Mouse (Mus musculus): ENCODE results near the gene Kcnk13.

Gene Kcnk13

GRCm38 (mm10) chr12:100023821-100024365 is 59.6 kb downstream of the Kcnk13 start:
- no peak for DNase-seq

GRCm38 (mm10) chr12:100025675-100026074 is 61.4 kb downstream of the Kcnk13 start:
- no peak for DNase-seq

- DNase-seq, result no peak
Measured at GRCm38 (mm10) chr12:100026715-100027245, 62.5 kb downstream of the Kcnk13 start.

- DNase-seq, result no peak
Measured at GRCm38 (mm10) chr12:100027281-100027680, 63.0 kb downstream of the Kcnk13 start.

- no peak for DNase-seq
Measured at GRCm38 (mm10) chr12:100031681-100032080, 67.4 kb downstream of the Kcnk13 start.

- no peak for DNase-seq
Measured at GRCm38 (mm10) chr12:100032521-100032920, 68.2 kb downstream of the Kcnk13 start.

- DNase-seq, result no peak
Measured at GRCm38 (mm10) chr12:100038741-100039262, 74.5 kb downstream of the Kcnk13 start.

GRCm38 (mm10) chr12:100042116-100042515 is 77.8 kb downstream of the Kcnk13 start:
- DNase-seq, result no peak

- no peak for DNase-seq
Measured at GRCm38 (mm10) chr12:100044704-100045103, 80.4 kb downstream of the Kcnk13 start.

- no peak for DNase-seq
Measured at GRCm38 (mm10) chr12:100050552-100050951, 86.3 kb downstream of the Kcnk13 start.

- no peak for DNase-seq
Measured at GRCm38 (mm10) chr12:100053617-100054016, 89.3 kb downstream of the Kcnk13 start.

- no peak for DNase-seq
Measured at GRCm38 (mm10) chr12:100061071-100061470, 96.8 kb downstream of the Kcnk13 start.

GRCm38 (mm10) chr12:100061826-100062225 is 97.5 kb downstream of the Kcnk13 start:
- DNase-seq, result no peak

GRCm38 (mm10) chr12:100062584-100062983 is 98.3 kb downstream of the Kcnk13 start:
- no peak for DNase-seq

- no peak for DNase-seq
Measured at GRCm38 (mm10) chr12:100065109-100065508, 100.8 kb downstream of the Kcnk13 start.

- DNase-seq, result no peak
Measured at GRCm38 (mm10) chr12:100067477-100067876, 103.2 kb downstream of the Kcnk13 start.

GRCm38 (mm10) chr12:100073201-100073672 is 108.9 kb downstream of the Kcnk13 start:
- no peak for DNase-seq

- DNase-seq, result no peak
Measured at GRCm38 (mm10) chr12:100075715-100076114, 111.4 kb downstream of the Kcnk13 start.

- DNase-seq, result no peak
Measured at GRCm38 (mm10) chr12:100079636-100080286, 115.5 kb downstream of the Kcnk13 start.

GRCm38 (mm10) chr12:100088026-100088425 is 123.7 kb downstream of the Kcnk13 start:
- DNase-seq, result no peak

GRCm38 (mm10) chr12:100089265-100089664 is 125.0 kb downstream of the Kcnk13 start:
- DNase-seq, result no peak

- no peak for DNase-seq
Measured at GRCm38 (mm10) chr12:100090750-100091149, 126.5 kb downstream of the Kcnk13 start.

GRCm38 (mm10) chr12:100093046-100093445 is 128.7 kb downstream of the Kcnk13 start:
- DNase-seq, result no peak

Data from liver (tissue).